Mouse (Mus musculus): ENCODE measurements at regions not wholly inside any gene's neighbourhood (a gene's known extent, or its start where the extent isn't known, plus 50 kb on each side); places are given as distances from the start of the nearest gene placed in this dataset.

GRCm38 (mm10) chr14:104008538-104008937, 164.3 kb upstream of the Ednrb start:
- WGBS: 89% methylated on average over 1 of the region's 1 CpGs

GRCm38 (mm10) chr14:104006426-104006825, 162.2 kb upstream of the Ednrb start:
- WGBS: 60% methylated on average over 4 of the region's 4 CpGs
- no peak overlapping the region for H3K4me3 ChIP-seq (ENCODE audit: low read depth, low read length)
- DNase-seq (no peak), ATAC-seq (no peak)
- no peaks in the 10 kb centered on the region for H3K36me3 ChIP-seq (ENCODE audit: insufficient read depth)
- no peaks in the 10 kb centered on the region for H3K27me3 ChIP-seq (ENCODE audit: insufficient read depth, low read length)
- H3K9me3 ChIP-seq (ENCODE audit: low read length): no peaks in the 10 kb centered on the region
- no peak overlapping the region for H3K9ac ChIP-seq
- H3K4me2 ChIP-seq (ENCODE audit: low read depth): no peak overlapping the region
- H3K27ac ChIP-seq (ENCODE audit: low read depth, low read length): no peak overlapping the region
- no peaks in the 10 kb centered on the region for H3K4me1 ChIP-seq (ENCODE audit: insufficient read depth)
- no peak for TF ChIP-seq CTCF (IDR thresholded peaks at IDR 0.05; ENCODE audit: low read depth)

More at GRCm38 (mm10) chr14:104008538-104008937, 164.3 kb upstream of the Ednrb start:
- no peaks in the 10 kb centered on the region for H3K4me1 ChIP-seq (ENCODE audit: insufficient read depth)
- no peak overlapping the region for H3K4me3 ChIP-seq (ENCODE audit: low read depth, low read length)
- H3K4me2 ChIP-seq (ENCODE audit: low read depth): no peak overlapping the region
- ATAC-seq: no peak
- no peaks in the 10 kb centered on the region for H3K9me3 ChIP-seq (ENCODE audit: low read length)
- TF ChIP-seq CTCF (IDR thresholded peaks at IDR 0.05; ENCODE audit: low read depth): no peak
- H3K9ac ChIP-seq: no peak overlapping the region
- no peak for DNase-seq
- no peaks in the 10 kb centered on the region for H3K36me3 ChIP-seq (ENCODE audit: insufficient read depth)
- H3K27me3 ChIP-seq (ENCODE audit: insufficient read depth, low read length): no peaks in the 10 kb centered on the region
- H3K27ac ChIP-seq (ENCODE audit: low read depth, low read length): no peak overlapping the region

- Histone ChIP-seq H3K4me1 (ENCODE audit: insufficient read depth) (no peaks in the 10 kb centered on the region), H3K27ac (ENCODE audit: low read depth, low read length) (no peak overlapping the region), H3K9ac (no peak overlapping the region), H3K9me3 (ENCODE audit: low read length) (no peaks in the 10 kb centered on the region), H3K4me2 (ENCODE audit: low read depth) (no peak overlapping the region), H3K27me3 (ENCODE audit: insufficient read depth, low read length) (no peaks in the 10 kb centered on the region), H3K4me3 (ENCODE audit: low read depth, low read length) (no peak overlapping the region), H3K36me3 (ENCODE audit: insufficient read depth) (no peaks in the 10 kb centered on the region)
- DNase-seq (no peak), ATAC-seq (no peak)
- no peak for TF ChIP-seq CTCF (IDR thresholded peaks at IDR 0.05; ENCODE audit: low read depth)
- 79% methylated on average over 2 of the region's 2 CpGs for WGBS
Observed at GRCm38 (mm10) chr14:104005132-104005531, 160.9 kb upstream of the Ednrb start.

- no peak for ATAC-seq
- no peak for TF ChIP-seq CTCF (IDR thresholded peaks at IDR 0.05; ENCODE audit: low read depth)
- no peaks in the 10 kb centered on the region for H3K36me3 ChIP-seq (ENCODE audit: insufficient read depth)
- H3K27me3 ChIP-seq (ENCODE audit: insufficient read depth, low read length): no peaks in the 10 kb centered on the region
- H3K4me1 ChIP-seq (ENCODE audit: insufficient read depth): no peaks in the 10 kb centered on the region
- DNase-seq: no peak
- H3K27ac ChIP-seq (ENCODE audit: low read depth, low read length): no peak overlapping the region
- no peak overlapping the region for H3K9ac ChIP-seq
- no peak overlapping the region for H3K4me2 ChIP-seq (ENCODE audit: low read depth)
- no peaks in the 10 kb centered on the region for H3K9me3 ChIP-seq (ENCODE audit: low read length)
- H3K4me3 ChIP-seq (ENCODE audit: low read depth, low read length): no peak overlapping the region
- 47% methylated on average over 1 of the region's 1 CpGs for WGBS
Observed at GRCm38 (mm10) chr14:104002421-104002820, 158.2 kb upstream of the Ednrb start.

GRCm38 (mm10) chr14:103990418-103990817, 146.2 kb upstream of the Ednrb start:
- no peak overlapping the region for H3K27ac ChIP-seq (ENCODE audit: low read depth, low read length)
- H3K9me3 ChIP-seq (ENCODE audit: low read length): no peaks in the 10 kb centered on the region
- H3K4me1 ChIP-seq (ENCODE audit: insufficient read depth): no peaks in the 10 kb centered on the region
- no peak overlapping the region for H3K9ac ChIP-seq
- no peak overlapping the region for H3K4me3 ChIP-seq (ENCODE audit: low read depth, low read length)
- H3K27me3 ChIP-seq (ENCODE audit: insufficient read depth, low read length): no peaks in the 10 kb centered on the region
- no peaks in the 10 kb centered on the region for H3K36me3 ChIP-seq (ENCODE audit: insufficient read depth)
- TF ChIP-seq CTCF (IDR thresholded peaks at IDR 0.05; ENCODE audit: low read depth): no peak
- H3K4me2 ChIP-seq (ENCODE audit: low read depth): no peak overlapping the region
- WGBS: 83% methylated on average over 3 of the region's 3 CpGs
- no peak for ATAC-seq
- DNase-seq: no peak

- no peaks in the 10 kb centered on the region for H3K4me1 ChIP-seq (ENCODE audit: insufficient read depth)
- no peaks in the 10 kb centered on the region for H3K9me3 ChIP-seq (ENCODE audit: low read length)
- no peaks in the 10 kb centered on the region for H3K36me3 ChIP-seq (ENCODE audit: insufficient read depth)
- ATAC-seq (no peak), DNase-seq (no peak)
- no peaks in the 10 kb centered on the region for H3K27me3 ChIP-seq (ENCODE audit: insufficient read depth, low read length)
- no peak overlapping the region for H3K9ac ChIP-seq
- 95% methylated on average over 1 of the region's 1 CpGs for WGBS
- H3K27ac ChIP-seq (ENCODE audit: low read depth, low read length): no peak overlapping the region
- no peak for TF ChIP-seq CTCF (IDR thresholded peaks at IDR 0.05; ENCODE audit: low read depth)
- no peak overlapping the region for H3K4me3 ChIP-seq (ENCODE audit: low read depth, low read length)
- H3K4me2 ChIP-seq (ENCODE audit: low read depth): no peak overlapping the region
Observed at GRCm38 (mm10) chr14:103989949-103990348, 145.7 kb upstream of the Ednrb start.

- WGBS: 36% methylated on average over 3 of the region's 3 CpGs
- ATAC-seq: no peak
Observed at GRCm38 (mm10) chr14:103987266-103987665, 143.1 kb upstream of the Ednrb start.

GRCm38 (mm10) chr14:103984349-103984748, 140.1 kb upstream of the Ednrb start:
- no peak overlapping the region for H3K9ac ChIP-seq
- H3K9me3 ChIP-seq (ENCODE audit: low read length): no peaks in the 10 kb centered on the region
- no peak for TF ChIP-seq CTCF (IDR thresholded peaks at IDR 0.05; ENCODE audit: low read depth)
- DNase-seq (no peak), ATAC-seq (no peak)
- H3K36me3 ChIP-seq (ENCODE audit: insufficient read depth): no peaks in the 10 kb centered on the region
- H3K27me3 ChIP-seq (ENCODE audit: insufficient read depth, low read length): no peaks in the 10 kb centered on the region
- no peak overlapping the region for H3K4me3 ChIP-seq (ENCODE audit: low read depth, low read length)
- H3K4me1 ChIP-seq (ENCODE audit: insufficient read depth): no peaks in the 10 kb centered on the region
- no peak overlapping the region for H3K27ac ChIP-seq (ENCODE audit: low read depth, low read length)
- WGBS: 91% methylated on average over 5 of the region's 5 CpGs
- H3K4me2 ChIP-seq (ENCODE audit: low read depth): no peak overlapping the region

More at GRCm38 (mm10) chr14:103987266-103987665, 143.1 kb upstream of the Ednrb start:
- Histone ChIP-seq H3K27ac (ENCODE audit: low read depth, low read length) (no peak overlapping the region), H3K4me3 (ENCODE audit: low read depth, low read length) (no peak overlapping the region), H3K9me3 (ENCODE audit: low read length) (no peaks in the 10 kb centered on the region), H3K27me3 (ENCODE audit: insufficient read depth, low read length) (no peaks in the 10 kb centered on the region), H3K4me2 (ENCODE audit: low read depth) (no peak overlapping the region), H3K4me1 (ENCODE audit: insufficient read depth) (no peaks in the 10 kb centered on the region), H3K9ac (no peak overlapping the region), H3K36me3 (ENCODE audit: insufficient read depth) (no peaks in the 10 kb centered on the region)
- no peak for DNase-seq
- TF ChIP-seq CTCF (IDR thresholded peaks at IDR 0.05; ENCODE audit: low read depth): no peak

Data from forebrain, postnatal 0 days (tissue).